Mouse (Mus musculus) ES-CJ7 (cell line): ENCODE results near the gene Pde6g.
"Not testable (repeated sequence)": the region's sequence is repeated elsewhere in the genome, so short reads cannot be mapped to it uniquely, and the experiment has no call there.

Experiments
- DNase-seq: peaks from one replicate; pipeline ENCODE4 v3.0.0; 2011; ENCODE audit warnings: low read depth, low spot score

The Pde6g gene

GRCm38 (mm10) chr11:120422651-120423568, 30.4 kb downstream of the Pde6g start:
- DNase-seq = no peak

DNA sequence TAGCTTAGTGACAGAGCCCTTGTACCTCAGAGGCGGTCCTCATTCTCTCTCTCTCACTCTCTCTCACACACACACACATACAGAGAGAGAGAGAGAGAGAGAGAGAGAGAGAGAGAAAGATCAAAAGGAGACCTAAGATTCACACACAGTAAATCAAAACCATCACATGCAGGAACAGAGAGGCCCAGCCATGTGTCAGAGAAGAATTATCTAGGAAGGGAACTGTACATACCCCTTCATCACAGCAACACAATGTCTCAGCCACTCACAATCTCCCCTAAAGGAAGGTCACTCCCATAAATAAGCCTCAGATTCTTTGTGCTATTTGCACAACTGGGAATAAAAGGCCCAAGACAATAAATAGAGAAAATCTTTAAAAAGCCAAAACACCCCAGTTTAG, 34.7 kb downstream of the Pde6g start:
- DNase-seq = no peak

- DNase-seq = no peak
These were observed 35.4 kb downstream of the Pde6g start for GRCm38 (mm10) chr11:120417852-120418251.

DNA sequence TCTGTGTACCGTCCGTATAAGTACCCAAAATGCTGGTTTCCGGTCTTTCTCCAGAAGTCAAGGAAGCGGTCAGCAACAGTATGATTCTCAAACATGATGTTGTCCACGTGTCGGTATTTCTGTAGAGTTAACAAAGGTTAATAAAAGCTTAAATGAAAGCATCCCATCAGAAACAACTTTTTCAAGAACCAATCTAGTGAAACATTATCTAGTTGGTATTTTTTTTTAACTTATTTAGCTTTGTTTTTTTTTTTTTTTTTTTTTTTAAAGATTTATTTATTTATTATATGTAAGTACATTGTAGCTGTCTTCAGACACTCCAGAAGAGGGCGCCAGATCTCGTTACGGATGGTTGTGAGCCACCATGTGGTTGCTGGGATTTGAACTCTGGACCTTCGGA, 39.7 kb downstream of the Pde6g start:
- not testable (repeated sequence) for DNase-seq

- DNase-seq = no peak
These were observed 46.9 kb downstream of the Pde6g start for GRCm38 (mm10) chr11:120406445-120406844.

- no peak for DNase-seq
These were observed 47.4 kb downstream of the Pde6g start for GRCm38 (mm10) chr11:120405867-120406266.

- DNase-seq = no peak
These were observed 48.5 kb downstream of the Pde6g start for GRCm38 (mm10) chr11:120404814-120405213.

DNA sequence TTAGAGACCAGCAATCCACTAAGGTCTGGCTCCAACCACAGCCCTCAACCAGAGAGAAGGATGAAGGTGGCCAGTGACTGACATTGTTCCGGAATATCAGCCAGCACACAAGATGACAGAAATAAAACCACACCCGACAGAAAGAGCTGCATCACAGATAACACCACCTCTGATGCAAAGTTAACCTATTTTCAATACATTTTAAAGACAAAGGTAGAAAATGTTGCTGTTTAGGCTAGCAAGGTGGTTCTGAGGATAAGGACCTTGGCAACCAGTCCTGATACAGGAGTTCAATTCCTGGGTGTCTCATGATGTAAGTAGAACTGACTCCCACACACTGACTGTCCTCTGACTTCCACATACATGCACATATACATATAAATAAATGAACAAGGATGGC, 54.0 kb downstream of the Pde6g start:
- no peak for DNase-seq
